Mouse (Mus musculus): ENCODE data around the gene Gse1.

Gse1 gene

GRCm38 (mm10) chr8:120525832-120526231 is 297.6 kb downstream of the Gse1 start:
- Histone ChIP-seq H3K36me3 (ENCODE audit: insufficient read depth, low read length) (no peaks in the 10 kb centered on the region), H3K9me3 (ENCODE audit: low read length) (no peaks in the 10 kb centered on the region)
- TF ChIP-seq CTCF (conservative IDR thresholded peaks at IDR 0.05; ENCODE audit: low read length) (no peak), NANOG (IDR thresholded peaks at IDR 0.05; ENCODE audit: borderline replicate concordance, low read length) (no peak), POU5F1 (IDR thresholded peaks at IDR 0.05; ENCODE audit: borderline replicate concordance, low read length) (no peak)

DNA sequence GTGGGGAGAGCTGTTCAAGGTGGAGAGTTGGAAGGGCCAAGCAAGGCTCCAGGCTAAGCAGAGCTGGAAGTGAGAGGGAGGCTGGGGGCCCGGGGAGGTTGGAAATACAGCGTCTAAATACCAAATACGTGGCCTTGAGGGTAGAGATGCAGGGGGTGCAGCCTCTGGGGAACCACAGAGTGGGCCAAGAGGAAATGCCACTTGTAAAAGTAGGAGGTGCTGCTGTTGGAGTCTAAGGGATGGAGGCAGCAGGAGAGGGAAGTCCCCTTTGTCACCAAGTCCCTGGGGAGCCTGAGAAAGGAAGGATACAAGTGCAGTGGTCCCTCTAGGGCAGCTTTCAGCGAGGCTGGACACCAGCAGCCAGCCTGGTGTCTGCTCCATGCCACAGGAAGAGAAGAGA is 298.3 kb downstream of the Gse1 start:
- TF ChIP-seq POU5F1 (IDR thresholded peaks at IDR 0.05; ENCODE audit: borderline replicate concordance, low read length) (no peak), NANOG (IDR thresholded peaks at IDR 0.05; ENCODE audit: borderline replicate concordance, low read length) (no peak), CTCF (conservative IDR thresholded peaks at IDR 0.05; ENCODE audit: low read length) (no peak)
- H3K36me3 ChIP-seq (ENCODE audit: insufficient read depth, low read length): no peaks in the 10 kb centered on the region
- H3K27me3 ChIP-seq (ENCODE audit: insufficient read depth, low read length): peaks cover 13% of the 10 kb centered on the region
- H3K9me3 ChIP-seq (ENCODE audit: low read length): no peaks in the 10 kb centered on the region
- peaks cover 93% of the 10 kb centered on the region for H3K4me1 ChIP-seq (replicated peaks; ENCODE audit: low read depth, low read length)
- peak overlapping the region; percentile 23; the same call in 1 of the 2 replicates for H3K4me3 ChIP-seq (replicated peaks; ENCODE audit: low read length)

More at GRCm38 (mm10) chr8:120525832-120526231, 297.6 kb downstream of the Gse1 start:
- Histone ChIP-seq H3K27me3 (ENCODE audit: insufficient read depth, low read length) (peaks cover 13% of the 10 kb centered on the region), H3K4me3 (replicated peaks; ENCODE audit: low read length) (0 out of 2 replicates have a peak overlapping the region, but pooled peaks have one; percentile 20), H3K4me1 (replicated peaks; ENCODE audit: low read depth, low read length) (peaks cover 94% of the 10 kb centered on the region)

DNA sequence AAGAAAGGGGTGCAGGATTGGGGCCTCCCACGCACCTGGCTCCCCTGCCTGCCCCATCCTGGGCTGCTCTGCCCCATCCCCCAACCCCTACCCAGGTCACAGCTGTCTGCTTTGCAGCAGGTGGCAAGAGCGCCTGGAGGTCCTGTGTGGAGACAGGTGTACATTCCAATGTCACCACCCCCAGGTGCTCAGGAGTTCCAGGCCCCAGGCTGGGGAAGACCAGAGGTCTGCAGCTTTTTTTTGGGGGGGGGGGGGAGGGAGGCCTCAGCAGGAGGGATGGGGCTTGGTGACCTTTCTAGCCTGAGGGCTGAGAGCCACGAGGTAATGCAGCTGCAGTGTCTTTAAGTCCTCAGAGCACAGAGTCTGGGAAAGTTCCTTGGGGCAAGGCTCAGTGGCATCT is 300.1 kb downstream of the Gse1 start:
- no peaks in the 10 kb centered on the region for H3K36me3 ChIP-seq (ENCODE audit: insufficient read depth, low read length)
- TF ChIP-seq POU5F1 (IDR thresholded peaks at IDR 0.05; ENCODE audit: borderline replicate concordance, low read length) (no peak), CTCF (conservative IDR thresholded peaks at IDR 0.05; ENCODE audit: low read length) (no peak), NANOG (IDR thresholded peaks at IDR 0.05; ENCODE audit: borderline replicate concordance, low read length) (no peak)
- H3K27me3 ChIP-seq (ENCODE audit: insufficient read depth, low read length): no peaks in the 10 kb centered on the region
- peak overlapping the region; percentile 30 for H3K4me3 ChIP-seq (replicated peaks; ENCODE audit: low read length)
- H3K9me3 ChIP-seq (ENCODE audit: low read length): no peaks in the 10 kb centered on the region
- peaks cover 93% of the 10 kb centered on the region for H3K4me1 ChIP-seq (replicated peaks; ENCODE audit: low read depth, low read length)

- Histone ChIP-seq H3K27me3 (ENCODE audit: insufficient read depth, low read length) (no peaks in the 10 kb centered on the region), H3K9me3 (ENCODE audit: low read length) (no peaks in the 10 kb centered on the region), H3K4me1 (replicated peaks; ENCODE audit: low read depth, low read length) (peaks cover 93% of the 10 kb centered on the region), H3K4me3 (replicated peaks; ENCODE audit: low read length) (peak overlapping the region; percentile 30), H3K36me3 (ENCODE audit: insufficient read depth, low read length) (no peaks in the 10 kb centered on the region)
- TF ChIP-seq NANOG (IDR thresholded peaks at IDR 0.05; ENCODE audit: borderline replicate concordance, low read length): no peak
- no peak for TF ChIP-seq POU5F1 (IDR thresholded peaks at IDR 0.05; ENCODE audit: borderline replicate concordance, low read length)
- no peak for TF ChIP-seq CTCF (conservative IDR thresholded peaks at IDR 0.05; ENCODE audit: low read length)
Observed at GRCm38 (mm10) chr8:120529226-120529625, 301.0 kb downstream of the Gse1 start.

- no peaks in the 10 kb centered on the region for H3K27me3 ChIP-seq (ENCODE audit: insufficient read depth, low read length)
- no peak for TF ChIP-seq POU5F1 (IDR thresholded peaks at IDR 0.05; ENCODE audit: borderline replicate concordance, low read length)
- no peak for TF ChIP-seq NANOG (IDR thresholded peaks at IDR 0.05; ENCODE audit: borderline replicate concordance, low read length)
- TF ChIP-seq CTCF (conservative IDR thresholded peaks at IDR 0.05; ENCODE audit: low read length): no peak
Observed at GRCm38 (mm10) chr8:120530954-120531656, 302.8 kb downstream of the Gse1 start.

DNA sequence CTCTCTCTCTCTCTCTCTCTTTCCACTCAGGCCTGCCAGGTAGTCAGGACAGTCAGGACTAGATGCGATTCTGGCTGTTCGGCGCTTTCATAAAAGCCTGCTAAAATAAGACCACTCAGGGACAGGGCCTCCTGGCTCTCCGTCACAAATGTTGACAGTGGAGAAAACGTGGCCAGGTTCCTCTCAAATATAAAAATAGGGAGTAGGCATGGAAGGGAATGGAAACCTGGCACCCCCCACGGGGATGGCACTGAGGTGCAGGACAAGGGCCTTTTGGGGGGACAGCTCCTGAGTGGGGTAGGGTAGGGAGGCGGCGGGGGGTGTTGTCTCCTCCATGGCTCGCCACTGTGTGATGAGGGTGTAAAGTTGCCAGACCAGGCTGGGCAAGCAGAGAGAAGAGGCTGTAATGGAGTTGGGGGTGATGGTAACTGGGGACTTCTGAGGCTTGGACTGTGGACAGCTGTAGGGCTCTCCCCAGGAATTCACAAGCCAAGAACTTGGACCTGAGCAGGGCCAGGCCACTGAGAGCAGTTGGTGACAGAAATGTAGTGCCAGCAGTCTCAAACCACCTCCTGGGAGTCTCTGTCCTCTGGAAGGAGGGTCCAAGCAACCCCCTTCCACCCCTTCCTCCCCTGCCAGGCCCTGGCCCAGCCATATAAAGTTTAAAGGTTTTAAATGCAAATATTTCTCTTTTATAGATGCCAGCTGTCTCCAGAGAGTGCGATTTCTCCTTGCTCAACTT is 303.7 kb downstream of the Gse1 start:
- TF ChIP-seq CTCF (conservative IDR thresholded peaks at IDR 0.05; ENCODE audit: low read length) (no peak), NANOG (IDR thresholded peaks at IDR 0.05; ENCODE audit: borderline replicate concordance, low read length) (no peak), POU5F1 (IDR thresholded peaks at IDR 0.05; ENCODE audit: borderline replicate concordance, low read length) (no peak)
- no peaks in the 10 kb centered on the region for H3K36me3 ChIP-seq (ENCODE audit: insufficient read depth, low read length)

More at GRCm38 (mm10) chr8:120530954-120531656, 302.8 kb downstream of the Gse1 start:
- no peaks in the 10 kb centered on the region for H3K9me3 ChIP-seq (ENCODE audit: low read length)
- peaks cover 87% of the 10 kb centered on the region for H3K4me1 ChIP-seq (replicated peaks; ENCODE audit: low read depth, low read length)
- no peaks in the 10 kb centered on the region for H3K36me3 ChIP-seq (ENCODE audit: insufficient read depth, low read length)
- peak overlapping the region; percentile 50 for H3K4me3 ChIP-seq (replicated peaks; ENCODE audit: low read length)

GRCm38 (mm10) chr8:120532517-120533215 is 304.4 kb downstream of the Gse1 start:
- Histone ChIP-seq H3K4me1 (replicated peaks; ENCODE audit: low read depth, low read length) (peaks cover 72% of the 10 kb centered on the region), H3K27me3 (ENCODE audit: insufficient read depth, low read length) (no peaks in the 10 kb centered on the region), H3K9me3 (ENCODE audit: low read length) (no peaks in the 10 kb centered on the region), H3K4me3 (replicated peaks; ENCODE audit: low read length) (peak overlapping the region; percentile 88), H3K36me3 (ENCODE audit: insufficient read depth, low read length) (no peaks in the 10 kb centered on the region)
- TF ChIP-seq NANOG (IDR thresholded peaks at IDR 0.05; ENCODE audit: borderline replicate concordance, low read length) (no peak), POU5F1 (IDR thresholded peaks at IDR 0.05; ENCODE audit: borderline replicate concordance, low read length) (no peak), CTCF (conservative IDR thresholded peaks at IDR 0.05; ENCODE audit: low read length) (no peak)

More for the DNA sequence above, 303.7 kb downstream of the Gse1 start:
- Histone ChIP-seq H3K9me3 (ENCODE audit: low read length) (no peaks in the 10 kb centered on the region), H3K4me1 (replicated peaks; ENCODE audit: low read depth, low read length) (peaks cover 79% of the 10 kb centered on the region), H3K27me3 (ENCODE audit: insufficient read depth, low read length) (no peaks in the 10 kb centered on the region), H3K4me3 (replicated peaks; ENCODE audit: low read length) (peak overlapping the region; percentile 63)

- peaks cover 67% of the 10 kb centered on the region for H3K4me1 ChIP-seq (replicated peaks; ENCODE audit: low read depth, low read length)
- no peaks in the 10 kb centered on the region for H3K27me3 ChIP-seq (ENCODE audit: insufficient read depth, low read length)
- no peaks in the 10 kb centered on the region for H3K36me3 ChIP-seq (ENCODE audit: insufficient read depth, low read length)
- H3K9me3 ChIP-seq (ENCODE audit: low read length): no peaks in the 10 kb centered on the region
- TF ChIP-seq CTCF (conservative IDR thresholded peaks at IDR 0.05; ENCODE audit: low read length): no peak
- TF ChIP-seq NANOG (IDR thresholded peaks at IDR 0.05; ENCODE audit: borderline replicate concordance, low read length): no peak
- no peak for TF ChIP-seq POU5F1 (IDR thresholded peaks at IDR 0.05; ENCODE audit: borderline replicate concordance, low read length)
- peak overlapping the region; percentile 88 for H3K4me3 ChIP-seq (replicated peaks; ENCODE audit: low read length)
Observed at GRCm38 (mm10) chr8:120533380-120533779, 305.1 kb downstream of the Gse1 start.

All from E14TG2a.4 (cell line).